ENCODE assay signal across 9 mouse cellular contexts in genomic region chrX:107477066-107477465, GRCm38 (mm10).
A peak's percentile ranks its signal among the peaks of the same experiment; 100 is the strongest.
DNase-seq lines count a peak whose midpoint lies in the region; ATAC-seq and TF ChIP-seq lines count a peak whose summit lies in the region.
"Had no signal": no experiment of that assay in that cellular context is flagged by ENCODE, and none has a peak within 500 bp of the region (broad histone marks: within the 10 kb centered on the region; RNA-seq: fewer than 3 reads in every experiment).

No protein-coding gene starts in this region.

- no peak overlapping the region for H3K27ac ChIP-seq in layer of hippocampus, adult 2 months
- H3K27ac ChIP-seq in limb, embryonic 14.5 days (replicated peaks; ENCODE audit: low read depth, low read length) = no peak overlapping the region

- 14% methylated on average over 5 of the region's 5 CpGs for WGBS in limb, embryonic 14.5 days

- peak; percentile 74 for TF ChIP-seq CTCF in layer of hippocampus, adult 2 months (conservative IDR thresholded peaks at IDR 0.05)

- H3K4me2 ChIP-seq in limb, embryonic 14.5 days (replicated peaks; ENCODE audit: low read depth, low read length, severe bottlenecking) = no peak overlapping the region

- no peak overlapping the region for H3K4me3 ChIP-seq in layer of hippocampus, adult 2 months
- no peak overlapping the region for H3K4me3 ChIP-seq in limb, embryonic 14.5 days (replicated peaks; ENCODE audit: low read length)
- H3K4me3 ChIP-seq: myocyte had no signal

- no peaks in the 10 kb centered on the region for H3K4me1 ChIP-seq in limb, embryonic 14.5 days (ENCODE audit: control insufficient read depth, insufficient read depth, low read length)

- no peak overlapping the region for H3K9ac ChIP-seq in limb, embryonic 14.5 days (ENCODE audit: low read depth, low read length, severe bottlenecking)

- TF ChIP-seq POLR2A in limb, embryonic 14.5 days (IDR thresholded peaks at IDR 0.05; ENCODE audit: borderline replicate concordance, extremely low read depth, insufficient read depth, insufficient read length) = no peak

- ATAC-seq in granulocyte monocyte progenitor cell, adult 5-6 weeks (replicated peaks; ENCODE audit: poor library complexity, severe bottlenecking) = peak; percentile 48; the same call in 1 of the 2 replicates
- ATAC-seq in limb, embryonic 14.5 days (ENCODE audit: low FRiP score, low read depth) = no peak

- no peaks in the 10 kb centered on the region for H3K36me3 ChIP-seq in limb, embryonic 14.5 days (ENCODE audit: control insufficient read depth, insufficient read depth, low read length)

- no peaks in the 10 kb centered on the region for H3K27me3 ChIP-seq in limb, embryonic 14.5 days (ENCODE audit: control insufficient read depth, insufficient read depth, low read length)

- H3K9me3 ChIP-seq in limb, embryonic 14.5 days (ENCODE audit: control insufficient read depth, low read length) = no peaks in the 10 kb centered on the region

- peak; percentile 27 to 28 for DNase-seq in layer of hippocampus, adult 2 months (ENCODE audit: low spot score in 2 of 2)
- DNase-seq in layer of hippocampus, postnatal 36 days = no peak
- peak; percentile 13 for DNase-seq in Muller cell, postnatal 12 days (ENCODE audit: inconsistent ontology term)
- DNase-seq in c-Kit-positive CD71-positive TER-119-positive erythroid progenitor cells, embryonic 14.5 days (ENCODE audit: low spot score) = peak; percentile 6
- DNase-seq in limb, embryonic 14.5 days (ENCODE audit: low spot score) = peak; percentile 63
- DNase-seq in right cerebral cortex, adult 2 months (ENCODE audit: low spot score in 2 of 2) = peak; percentile 21 to 23
- no peak for DNase-seq in urinary bladder, adult 18-20 months (ENCODE audit: low spot score in 2 of 2)

Comparison
In these comparisons a context has a peak if more than half of its experiments do, and no peak if none do; other contexts are left out.
1. DNase-seq: peak in layer of hippocampus, adult 2 months (2 of 2), Muller cell, postnatal 12 days (single experiment), c-Kit-positive CD71-positive TER-119-positive erythroid progenitor cells, embryonic 14.5 days (single experiment), limb, embryonic 14.5 days (single experiment) and right cerebral cortex, adult 2 months (2 of 2); none in layer of hippocampus, postnatal 36 days (0 of 2) and urinary bladder, adult 18-20 months (0 of 2).